Mouse (Mus musculus) megakaryocyte progenitor cell, adult 5-6 weeks (primary cell): Measurements from ENCODE around the gene Lrrc8d. TPM values are rescaled to one million over a fixed set of nuclear protein-coding genes. Genes with fewer than 3 reads are reported as not detected.
"Not testable (repeated sequence)": the region's sequence is repeated elsewhere in the genome, so short reads cannot be mapped to it uniquely, and the experiment has no call there.

Source experiments
- ATAC-seq: replicated peaks from 2 replicates; pipeline ENCODE4 v1.8.0; 2016; ENCODE audit warnings: mild to moderate bottlenecking, moderate TSS enrichment, inconsistent platforms; ENCODE audit not compliant: poor library complexity
- total RNA-seq, 2 experiments: library from RNA; stranded (forward) in 1 of 2; stranded (reverse) in 1 of 2; fragments of 157-497, 149-512 nt in 1 of 2; fragments of 200-1000 nt in 1 of 2; gene quantifications; 2 replicates each; pipeline versions ENCODE4 v1.2.3 to v1.2.4; 2015 to 2017

Lrrc8d gene
- total RNA-seq, 2 experiments from 2014 or later, result 14.2 to 44.9 TPM

DNA sequence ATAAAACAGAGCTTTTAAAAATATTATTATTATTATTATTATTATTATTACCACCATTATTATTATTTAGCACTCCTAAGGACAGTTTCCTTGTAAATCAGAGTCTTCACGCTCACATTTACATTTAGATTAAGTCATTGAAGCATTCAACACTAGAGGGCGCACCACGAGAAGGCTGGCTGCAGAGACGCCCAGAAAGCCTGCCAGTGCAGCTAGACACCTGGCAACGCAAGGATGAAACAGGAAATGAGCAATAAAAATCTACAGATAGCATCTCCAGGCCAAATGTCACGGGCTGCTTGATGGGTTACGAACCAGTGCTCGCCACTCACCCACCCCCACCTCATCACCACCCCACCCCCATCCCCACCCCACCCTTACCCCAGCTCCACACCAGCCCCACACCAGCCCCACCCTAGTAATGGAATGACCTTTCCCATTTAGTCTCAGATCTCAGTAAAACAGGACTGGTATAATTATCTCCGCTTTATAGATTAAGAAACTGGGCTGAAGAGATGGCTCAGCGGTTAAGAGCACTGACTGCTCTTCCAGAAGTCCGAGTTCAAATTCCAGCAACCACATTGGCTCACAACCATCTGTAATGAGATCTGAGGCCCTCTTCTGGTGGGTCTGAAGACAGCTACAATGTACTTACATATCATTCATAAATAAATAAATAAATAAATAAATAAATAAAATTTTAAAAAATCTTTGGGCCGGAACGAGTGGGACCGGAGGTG is 14.7 kb upstream of the Lrrc8d start:
- ATAC-seq, result peak; percentile 89

DNA sequence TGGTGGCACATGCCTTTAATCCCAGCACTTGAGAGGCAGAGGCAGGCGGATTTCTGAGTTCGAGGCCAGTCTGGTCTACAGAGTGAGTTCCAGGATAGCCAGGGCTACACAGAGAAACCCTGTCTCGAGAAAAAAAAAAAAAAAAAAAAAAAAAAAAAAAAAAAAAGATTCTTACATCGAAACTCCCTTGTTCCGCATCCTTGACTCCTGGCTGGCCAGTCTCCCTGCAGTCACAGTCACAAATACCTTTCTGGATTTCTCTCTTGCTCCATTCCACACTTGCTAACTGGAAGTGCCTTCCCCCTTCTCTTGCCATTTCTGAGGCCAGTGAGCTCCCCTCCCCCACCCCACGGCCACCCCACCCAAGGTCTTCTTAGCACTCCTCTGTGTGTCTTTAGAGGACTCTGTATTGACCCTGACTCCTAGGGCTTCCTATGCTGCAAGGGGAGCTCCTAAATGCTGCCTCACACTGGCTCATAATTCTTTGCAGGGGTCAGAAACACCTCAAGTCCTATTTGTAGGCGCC is 13.9 kb upstream of the Lrrc8d start:
- not testable (repeated sequence) for ATAC-seq

DNA sequence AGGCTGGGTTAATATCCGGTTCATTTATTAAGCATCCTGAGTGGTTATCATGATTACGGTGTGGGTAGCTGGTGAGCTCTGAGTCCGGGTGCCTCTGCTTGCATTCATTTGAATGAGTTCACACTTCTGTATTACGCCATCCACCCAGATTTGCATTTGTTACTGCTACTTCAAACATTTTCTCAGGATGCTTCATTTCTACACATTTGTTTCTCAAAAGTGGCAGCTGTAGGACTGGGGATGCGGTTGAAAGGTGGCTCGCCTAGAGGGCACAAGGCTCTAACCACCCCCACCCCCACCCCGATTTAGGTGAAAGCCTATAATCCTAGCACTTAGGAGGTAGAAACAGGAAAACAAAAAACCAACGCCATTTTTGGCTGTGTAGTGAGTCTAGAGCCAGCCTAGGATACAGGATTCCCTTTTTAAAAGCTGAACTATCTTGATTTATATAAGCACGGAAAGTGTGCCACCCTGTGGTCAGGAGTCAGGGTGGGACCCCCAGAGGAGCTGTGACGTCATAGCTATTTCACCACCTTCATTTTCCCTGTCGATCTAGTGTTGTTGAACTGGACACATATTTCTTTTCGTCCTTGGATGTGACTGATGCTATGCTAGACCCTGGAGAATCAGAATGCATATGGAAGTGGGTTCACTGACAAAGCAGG is 13.3 kb upstream of the Lrrc8d start:
- ATAC-seq, result peak; percentile 43

DNA sequence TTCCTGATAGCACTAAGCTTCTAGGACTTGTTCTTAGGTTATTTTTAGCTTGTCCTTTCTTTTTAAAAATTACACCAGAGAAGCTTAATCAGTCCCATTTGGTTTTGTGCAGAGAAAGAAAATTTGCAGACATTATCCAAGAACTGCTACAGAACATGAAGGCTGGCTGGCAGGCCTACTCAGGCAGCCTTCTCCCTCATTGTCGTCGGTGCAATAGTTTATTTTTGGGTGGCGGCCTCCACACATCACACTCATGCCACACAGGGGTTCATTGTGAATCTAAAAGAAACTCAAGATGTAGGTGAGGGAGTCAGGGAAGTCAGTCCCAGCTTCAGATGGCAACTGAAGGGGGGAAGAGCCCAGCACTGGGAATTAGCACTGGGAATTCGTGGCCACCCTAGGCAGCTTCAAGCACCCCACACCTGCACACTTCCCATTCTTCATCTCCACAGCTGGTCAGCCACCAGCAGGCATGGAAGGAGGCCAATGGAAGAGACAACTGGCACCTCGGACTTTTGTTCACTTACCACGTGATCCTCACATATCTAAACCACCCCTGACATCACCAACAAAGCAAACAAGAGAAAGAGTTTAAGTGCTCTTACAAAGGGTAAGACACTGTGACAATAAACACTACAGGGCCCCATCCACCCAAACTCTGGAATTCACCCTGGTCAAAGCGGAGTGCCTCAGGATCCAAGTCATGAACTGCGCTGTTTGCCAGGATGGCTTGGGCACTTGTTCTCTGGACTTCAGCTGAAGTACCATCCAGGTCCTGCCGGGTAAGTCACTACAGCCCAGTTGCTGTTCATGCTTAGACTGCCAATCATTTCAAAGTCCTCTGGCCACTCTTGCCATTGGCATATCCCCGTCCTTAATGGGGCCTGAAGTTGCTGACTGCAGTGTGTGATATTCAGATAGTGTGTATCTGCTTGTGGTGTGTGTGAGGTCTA is 9.0 kb upstream of the Lrrc8d start:
- ATAC-seq, result no peak

DNA sequence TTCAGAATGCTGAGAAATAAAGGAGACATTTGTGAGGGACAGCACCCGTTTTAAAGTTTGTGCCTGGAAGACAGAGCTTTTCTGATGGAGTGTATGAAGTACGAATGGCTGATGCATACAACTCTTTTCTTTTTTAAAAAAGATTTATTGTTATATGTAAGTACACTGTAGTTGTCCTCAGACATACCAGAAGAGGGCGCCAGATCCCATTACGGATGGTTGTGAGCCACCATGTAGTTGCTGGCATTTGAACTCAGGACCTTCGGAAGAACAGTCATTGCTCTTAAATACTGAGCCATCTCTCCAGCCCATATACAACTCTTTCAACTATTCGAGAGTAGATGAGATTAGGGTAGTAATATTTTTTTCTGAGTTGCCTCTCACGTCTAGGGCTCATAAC is 8.1 kb upstream of the Lrrc8d start:
- ATAC-seq, result no peak

DNA sequence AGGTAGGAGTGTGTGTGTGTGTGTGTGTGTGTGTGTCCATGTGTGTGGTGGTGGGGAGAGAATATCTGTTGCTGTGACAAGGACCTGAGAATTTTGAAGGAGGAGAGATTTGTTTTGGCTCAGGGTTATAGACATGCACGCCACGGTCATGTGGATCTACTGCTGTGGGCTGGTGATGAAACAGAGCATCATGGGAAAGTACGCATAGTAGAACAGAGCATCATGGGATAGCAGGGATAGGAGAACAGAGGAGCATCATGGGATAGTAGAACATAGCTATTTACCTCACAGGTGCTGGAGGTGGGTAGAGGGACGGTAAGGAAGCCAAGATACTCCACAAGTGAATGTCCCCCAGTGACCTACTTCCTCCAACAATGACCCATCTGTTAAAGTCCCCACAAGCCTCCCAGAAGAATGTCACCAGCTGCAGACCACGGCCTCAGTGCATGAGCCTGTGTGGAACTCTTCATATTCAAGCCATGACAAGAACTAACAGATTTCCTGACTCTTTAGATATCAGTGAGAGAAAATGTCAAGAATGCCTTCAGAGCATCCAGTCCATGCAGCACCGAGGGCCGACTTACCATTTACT is 5.3 kb upstream of the Lrrc8d start:
- ATAC-seq, result no peak

DNA sequence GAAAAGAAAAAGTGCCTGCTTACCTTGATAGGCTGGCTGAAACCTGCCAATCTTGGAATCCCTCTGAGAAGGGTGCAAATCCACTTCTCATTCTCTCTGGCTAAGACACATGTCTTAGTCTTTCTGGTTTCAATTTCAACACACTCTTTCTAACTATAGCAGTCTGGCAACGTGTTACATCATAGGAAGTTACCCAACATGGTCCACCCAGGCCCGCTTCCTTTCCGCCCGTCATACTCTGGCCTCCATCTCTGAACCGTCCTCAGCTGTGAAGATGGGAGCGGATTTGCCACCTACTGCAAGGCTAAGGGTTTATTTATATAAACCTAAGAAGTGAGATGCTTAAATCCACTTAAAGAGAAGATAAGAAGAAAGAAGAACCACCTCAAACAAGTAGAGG is 3.7 kb upstream of the Lrrc8d start:
- peak; percentile 60 for ATAC-seq

DNA sequence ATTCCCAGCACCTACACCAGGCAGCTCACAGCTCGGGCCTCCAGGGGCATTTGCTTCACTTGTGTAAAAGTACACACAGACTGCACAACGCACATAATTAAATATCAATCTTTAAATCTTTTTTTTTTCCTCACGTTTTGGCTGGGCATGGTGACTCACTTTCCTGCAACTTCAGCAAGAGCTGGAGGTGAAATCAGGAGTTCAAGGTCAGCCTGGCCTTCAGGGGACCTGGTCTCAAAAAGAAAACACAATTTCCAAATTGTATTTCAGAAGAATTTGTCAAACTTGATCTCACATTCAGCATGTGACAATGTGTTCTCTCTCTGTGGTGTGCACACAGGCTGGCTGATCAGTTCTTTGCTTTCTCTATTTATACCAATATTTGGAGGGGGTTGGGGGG is 1.9 kb upstream of the Lrrc8d start:
- no peak for ATAC-seq

DNA sequence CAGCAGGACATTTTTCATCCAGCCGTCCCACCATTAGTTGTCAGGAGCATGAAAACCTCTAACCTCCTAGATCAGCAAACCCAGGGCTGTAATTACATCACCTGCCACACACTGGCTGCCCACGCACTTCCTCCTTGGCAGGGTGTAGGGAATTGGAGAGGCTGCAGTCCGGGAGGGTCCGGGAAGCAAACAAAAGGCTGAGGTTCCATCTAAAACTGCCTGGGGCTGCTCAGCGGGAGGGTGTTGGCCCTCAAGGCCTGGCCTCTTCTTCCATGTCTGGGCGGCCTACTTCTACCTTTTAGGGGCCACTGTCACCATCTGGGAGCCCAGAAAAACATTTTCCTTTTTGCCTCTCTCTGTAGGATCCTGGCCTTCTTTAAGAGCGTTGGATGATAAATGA is 1.1 kb upstream of the Lrrc8d start:
- no peak for ATAC-seq

DNA sequence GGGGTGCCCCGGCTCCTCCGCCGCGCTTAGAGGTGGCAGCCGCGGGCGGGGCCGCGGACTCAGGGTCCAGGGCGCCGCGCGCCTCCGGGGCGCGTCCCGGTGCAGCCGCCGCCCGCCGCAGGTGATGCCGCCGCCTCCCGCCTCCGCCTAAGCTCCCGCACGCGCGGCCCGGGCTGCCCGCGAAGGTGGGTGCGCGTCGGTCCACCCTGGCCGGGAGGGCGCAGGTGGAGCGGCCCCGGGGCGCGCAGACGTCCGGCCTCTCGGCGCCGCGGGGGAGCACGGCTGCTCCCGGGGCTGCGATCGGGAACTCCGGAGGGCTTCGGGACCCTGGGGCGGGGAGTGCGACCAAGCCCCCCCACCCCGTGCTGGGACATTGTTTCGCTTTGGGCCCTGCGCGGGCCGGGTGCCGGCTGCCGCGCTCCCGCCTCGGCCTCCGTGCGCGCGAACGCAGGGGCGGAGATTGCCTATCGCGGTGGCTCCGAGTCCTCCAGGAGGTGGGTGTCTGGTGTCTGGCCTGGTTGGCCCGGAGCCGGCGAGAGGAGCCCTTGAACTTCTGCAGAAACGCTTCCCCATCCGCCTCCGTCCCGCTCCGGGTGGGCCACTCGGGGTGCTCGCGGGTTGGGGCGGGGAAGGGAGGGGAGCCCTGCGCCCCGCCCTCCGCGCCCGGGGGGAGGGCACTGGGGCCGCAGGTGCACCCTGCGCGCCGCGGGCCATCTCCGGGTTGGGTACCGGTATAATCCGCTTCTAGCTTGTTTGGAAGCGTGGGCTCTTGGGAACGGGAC is 492 bp downstream of the Lrrc8d start:
- ATAC-seq, result peak; percentile 46

DNA sequence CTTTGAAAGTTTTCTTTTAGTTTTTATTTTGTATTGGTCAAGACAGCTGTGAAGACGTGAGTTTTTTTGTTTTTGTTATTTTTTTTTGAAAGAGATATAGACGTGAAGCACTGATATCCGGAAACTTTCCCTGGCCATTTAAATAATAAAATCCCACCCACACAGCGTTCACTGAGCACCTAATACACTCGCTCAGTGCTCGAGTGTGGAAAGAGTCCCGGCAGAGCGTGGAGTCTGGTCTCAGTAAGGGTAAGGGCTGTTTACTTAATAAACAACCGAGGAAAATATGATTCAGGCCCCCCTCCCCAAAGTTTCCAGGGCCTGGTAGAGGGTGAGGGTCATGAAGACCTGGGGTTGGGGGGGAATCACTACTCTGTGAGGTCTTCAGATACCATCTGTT is 1.6 kb downstream of the Lrrc8d start:
- ATAC-seq, result no peak

DNA sequence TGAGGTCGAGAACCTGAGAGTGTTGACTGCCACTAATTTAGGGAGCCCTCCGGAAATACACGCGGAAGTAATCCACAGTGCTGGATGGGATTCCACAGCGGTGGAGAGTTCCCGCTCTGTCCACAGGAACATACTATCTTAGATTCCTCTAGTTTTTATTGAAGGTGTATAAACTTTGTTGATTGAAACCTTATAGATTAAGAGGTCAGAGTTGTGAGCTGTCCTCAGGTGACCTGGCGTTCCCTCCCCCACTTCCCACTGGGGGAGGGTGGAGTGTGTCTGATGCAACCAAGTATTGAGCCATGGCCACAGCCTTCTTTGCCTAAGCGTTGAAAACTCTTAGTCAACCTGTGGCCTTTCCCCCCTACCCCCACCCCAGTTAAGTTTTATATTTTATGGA is 2.1 kb downstream of the Lrrc8d start:
- peak; percentile 25 for ATAC-seq

DNA sequence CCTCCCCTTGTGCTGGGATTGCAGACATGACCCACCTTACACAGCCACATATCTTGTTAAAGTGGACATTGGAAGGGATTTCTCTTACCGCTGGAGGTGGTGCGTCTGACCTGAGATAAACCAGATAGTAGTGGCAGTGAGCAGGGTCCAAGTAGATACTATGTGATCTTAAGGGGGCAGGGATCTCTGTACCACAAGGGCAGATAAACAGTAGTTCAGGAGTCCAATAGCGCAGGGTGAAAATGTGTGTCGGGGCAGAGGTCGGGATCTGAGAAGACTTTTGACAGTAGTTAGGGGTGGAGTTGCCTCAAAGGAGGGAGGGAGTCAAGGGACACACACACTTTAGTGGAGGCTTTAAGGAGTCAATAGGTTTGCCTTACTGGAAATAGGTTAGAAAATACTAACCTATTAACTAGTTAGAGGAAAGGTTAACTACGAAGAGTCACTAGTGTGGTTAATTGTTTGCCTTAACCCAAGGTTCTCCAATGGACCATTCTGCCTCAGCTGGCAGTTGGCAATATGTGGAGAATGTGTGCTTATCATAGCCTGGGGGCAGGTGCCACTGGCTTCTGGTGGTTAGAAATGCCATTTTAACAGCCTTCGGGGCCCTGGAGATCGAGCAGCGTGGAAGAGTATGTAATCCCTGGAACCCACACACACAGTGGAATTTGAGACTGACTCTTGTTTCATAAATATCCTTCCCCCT is 3.0 kb downstream of the Lrrc8d start:
- peak; percentile 23 for ATAC-seq

DNA sequence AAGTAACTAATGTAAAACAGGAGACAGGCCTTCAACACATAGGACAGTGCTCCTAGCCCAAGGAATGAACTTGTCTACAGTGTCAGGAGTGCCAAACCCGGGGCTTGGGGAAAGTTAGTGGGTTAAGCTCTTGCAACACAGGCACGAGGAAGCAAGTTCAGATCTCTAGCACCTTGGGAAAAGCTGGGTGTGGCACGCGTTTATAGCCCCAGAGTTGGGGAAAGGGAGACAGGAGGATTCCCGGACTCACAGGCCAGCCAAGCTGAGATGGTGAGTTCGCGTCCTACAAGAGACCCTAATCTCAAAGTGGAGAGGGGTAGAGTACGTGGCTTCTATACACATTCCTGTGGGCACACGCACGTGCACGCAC is 3.5 kb downstream of the Lrrc8d start:
- ATAC-seq, result no peak

DNA sequence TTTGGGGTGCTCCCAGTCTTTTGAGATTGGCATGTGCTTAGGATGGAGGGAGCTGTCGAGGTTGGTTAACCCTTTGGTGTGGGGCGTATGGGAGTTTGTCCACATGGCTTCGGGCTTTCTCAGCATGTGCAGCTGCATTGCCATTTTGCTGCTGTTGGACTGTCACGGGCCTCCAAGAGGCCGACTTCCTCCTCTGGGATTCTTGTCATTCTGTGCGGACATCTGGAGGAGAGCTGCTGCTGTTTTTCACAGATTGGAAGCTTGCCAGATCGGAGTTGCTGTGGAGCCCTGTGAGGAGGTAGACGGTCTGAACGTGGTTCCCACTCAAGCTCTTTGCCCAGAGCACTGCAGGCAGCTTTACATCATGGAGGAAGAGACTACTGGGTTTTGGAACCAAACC is 4.8 kb downstream of the Lrrc8d start:
- ATAC-seq, result no peak

DNA sequence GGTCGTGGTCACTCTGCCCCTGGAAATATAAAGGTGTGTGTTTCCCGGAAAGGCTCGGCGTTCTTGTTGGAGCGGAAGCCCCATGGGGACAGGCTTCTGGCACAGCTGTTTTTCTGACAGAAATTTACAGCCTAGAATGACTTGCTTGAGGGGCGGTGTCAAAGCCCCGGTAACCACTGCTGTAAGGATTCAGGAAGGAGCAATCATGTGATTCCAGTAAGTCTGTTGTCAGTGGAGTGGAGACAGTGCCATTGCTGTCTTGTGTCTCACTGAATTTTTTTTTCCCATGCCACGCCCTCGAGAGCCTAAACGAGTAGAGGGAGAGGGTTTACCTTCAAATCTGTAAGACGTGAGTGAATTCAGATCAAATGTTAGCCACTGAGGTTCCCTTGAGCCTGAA is 6.9 kb downstream of the Lrrc8d start:
- peak; percentile 48 for ATAC-seq

DNA sequence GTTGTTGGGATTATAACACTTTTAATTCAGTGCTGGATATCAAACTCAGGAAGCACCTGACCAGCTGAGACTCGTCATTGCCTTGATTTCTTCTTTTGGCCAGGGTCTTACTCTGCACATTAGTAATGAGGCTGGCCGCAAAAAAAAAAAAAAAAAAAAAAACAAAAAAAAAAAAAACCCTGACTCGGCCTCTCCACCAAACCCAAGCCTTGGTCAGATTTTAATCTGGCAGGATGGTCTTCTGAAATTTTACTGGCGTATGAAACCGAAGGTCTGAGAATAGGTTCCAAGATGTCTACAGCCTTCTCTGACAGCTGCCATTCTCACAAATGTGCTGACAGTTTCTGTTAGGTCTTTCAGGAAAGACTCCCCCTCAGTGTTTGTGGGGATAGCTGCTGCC is 8.5 kb downstream of the Lrrc8d start:
- ATAC-seq, result no peak

DNA sequence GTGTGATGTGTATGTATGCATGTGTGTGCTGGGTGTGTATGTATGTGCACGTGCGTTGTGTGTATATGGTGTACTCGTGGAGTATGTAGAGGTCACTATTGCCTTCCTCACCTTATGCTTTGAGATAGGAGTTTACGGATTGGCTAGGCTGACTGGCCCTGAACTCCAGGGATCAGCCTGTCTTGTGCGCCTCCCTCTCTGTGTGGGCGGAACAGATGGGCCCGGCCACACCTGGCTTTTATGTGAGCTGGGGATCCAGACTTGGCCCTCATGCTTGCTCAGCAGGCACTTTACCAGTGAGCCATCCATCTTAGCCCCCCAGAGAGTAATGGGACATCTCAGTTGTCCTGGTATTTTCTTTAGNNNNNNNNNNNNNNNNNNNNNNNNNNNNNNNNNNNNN is 10.7 kb downstream of the Lrrc8d start:
- ATAC-seq, result no peak

DNA sequence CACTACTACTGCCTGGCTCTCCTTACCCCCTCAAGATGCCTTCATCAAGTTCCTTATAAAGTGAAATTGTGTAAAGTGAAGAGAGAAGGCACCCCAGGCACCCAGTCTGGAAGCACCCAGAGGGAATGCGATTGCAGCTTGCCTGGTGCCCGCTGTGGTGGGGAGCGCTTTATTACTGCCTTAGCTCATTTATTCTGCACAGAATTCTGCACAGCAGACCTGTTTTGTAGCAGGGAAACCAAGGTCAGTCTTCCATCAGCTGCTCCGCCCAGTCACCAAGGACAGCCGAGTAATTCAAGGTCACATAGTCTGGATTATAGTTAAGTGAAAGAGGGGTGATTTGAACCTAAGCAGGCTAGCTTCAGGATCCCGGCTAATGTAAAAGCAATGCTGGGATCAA is 14.7 kb downstream of the Lrrc8d start:
- no peak for ATAC-seq

DNA sequence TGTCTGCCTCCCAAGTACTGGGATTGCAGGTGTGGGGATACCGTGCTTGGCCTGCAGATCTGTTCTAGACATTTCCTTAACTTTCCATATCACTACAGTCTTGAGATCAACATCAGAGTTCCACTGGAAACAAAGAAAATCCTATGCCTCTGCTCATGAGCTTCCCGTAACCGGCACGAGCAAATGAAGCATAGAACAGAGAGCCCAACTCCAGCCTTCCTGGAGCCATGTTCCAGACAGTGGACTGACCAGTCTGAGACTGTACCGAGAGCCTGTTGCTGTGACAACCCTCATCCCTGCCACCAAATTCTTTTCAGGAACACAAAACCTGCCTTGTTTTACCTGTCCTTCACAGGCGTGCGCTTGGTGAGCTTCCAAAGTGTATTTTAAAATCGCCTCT is 15.3 kb downstream of the Lrrc8d start:
- ATAC-seq, result no peak
